Mouse (Mus musculus): ENCODE results near the gene Cep63.

Gene Cep63

DNA sequence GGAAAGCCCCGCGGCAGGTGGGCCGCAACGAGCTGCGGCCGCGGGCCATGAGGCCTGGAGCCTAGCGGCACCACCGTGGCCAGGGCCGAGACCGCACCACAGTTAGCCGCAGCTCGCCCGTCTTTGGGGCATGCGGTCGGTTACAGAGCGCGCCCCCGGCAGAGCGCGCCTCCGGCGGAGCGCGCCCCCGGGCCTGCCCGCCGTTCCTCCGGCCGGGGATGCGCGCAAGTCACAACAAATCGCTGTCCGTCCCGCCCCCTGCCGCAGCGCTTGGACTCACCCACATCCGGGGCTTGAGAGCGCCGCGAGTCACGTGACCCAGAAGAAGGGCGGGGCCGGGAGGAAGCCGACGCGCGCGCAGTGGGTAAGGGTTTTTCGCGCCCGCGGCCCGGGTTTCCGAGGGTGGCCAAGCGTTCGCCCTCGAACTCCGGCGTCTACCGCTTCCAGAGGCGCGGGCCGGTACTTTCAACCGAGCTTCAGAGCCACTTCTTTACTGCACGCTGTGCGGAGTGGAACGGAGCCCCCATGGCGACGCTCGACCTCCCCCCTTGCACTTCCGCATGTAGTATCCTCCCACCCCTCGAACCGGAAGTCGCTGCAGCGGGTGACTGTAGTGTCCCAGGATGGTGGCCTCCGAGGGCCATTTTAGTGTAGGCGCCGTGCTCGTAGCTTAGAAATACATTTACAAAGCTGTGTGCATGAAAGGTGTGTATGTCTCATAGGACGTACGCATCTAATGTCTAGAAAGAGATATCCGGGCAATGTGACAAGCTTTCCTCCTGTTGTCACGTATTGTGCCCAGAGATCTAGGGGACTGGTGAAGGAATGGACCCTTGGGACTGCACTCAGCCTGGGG, at the start of gene Cep63, which contains the start of gene Anapc13:
TSS of gene Cep63 (minus strand) at position 552 of the 856 bp plus-strand sequence.
TSS of gene Anapc13 (plus strand) at position 314 of the 856 bp plus-strand sequence.
- in situ Hi-C loops (cut with MboI, MseI), result loop anchor here (5.0 to 10.0 kb wide), 2 partner anchors 151 to 679 kb away; partner anchors contain the start of genes 1300017J02Rik and Topbp1

DNA sequence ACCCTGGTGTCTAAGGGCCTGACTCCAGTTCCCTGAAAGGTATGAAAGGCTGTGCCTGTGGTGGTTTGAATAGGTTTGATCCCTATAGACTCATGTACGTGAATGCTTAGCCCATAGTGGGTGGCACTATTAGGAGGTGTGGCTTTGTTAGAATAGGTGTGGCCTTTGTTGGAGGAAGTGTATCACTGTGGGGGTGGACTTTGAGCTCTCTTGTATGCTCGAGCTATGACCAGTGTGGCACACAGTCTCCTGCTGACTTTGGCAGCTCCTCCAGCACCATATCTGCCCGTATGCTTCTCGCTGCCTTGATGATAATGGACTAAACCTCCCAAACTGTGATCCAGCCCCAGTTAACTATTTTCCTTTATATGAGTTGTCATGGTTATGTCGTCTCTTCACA, 49.6 kb upstream of the Cep63 start:
- in situ Hi-C loops (cut with MboI, MseI), result no loop called here

DNA sequence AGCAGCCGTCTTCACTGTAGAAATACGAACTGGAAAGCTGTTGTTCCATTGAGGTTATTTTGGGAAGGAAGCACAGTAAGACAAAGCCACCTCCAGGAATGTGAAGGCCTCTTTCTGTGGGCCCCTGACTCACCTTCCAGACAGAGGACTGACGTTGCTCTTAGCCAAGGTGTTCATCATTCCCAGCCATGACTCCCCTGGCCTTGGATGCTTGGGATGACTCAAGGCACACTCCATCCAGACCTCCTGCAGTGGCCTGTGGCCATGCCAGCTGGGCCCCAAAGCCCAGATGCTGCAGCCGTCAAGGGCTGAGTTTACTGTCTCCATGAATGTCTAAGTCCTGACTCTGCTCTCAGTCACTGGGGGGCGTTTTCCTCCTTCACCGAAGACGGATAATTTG, 47.0 kb upstream of the Cep63 start:
- in situ Hi-C loops (cut with MboI, MseI), result no loop called here

DNA sequence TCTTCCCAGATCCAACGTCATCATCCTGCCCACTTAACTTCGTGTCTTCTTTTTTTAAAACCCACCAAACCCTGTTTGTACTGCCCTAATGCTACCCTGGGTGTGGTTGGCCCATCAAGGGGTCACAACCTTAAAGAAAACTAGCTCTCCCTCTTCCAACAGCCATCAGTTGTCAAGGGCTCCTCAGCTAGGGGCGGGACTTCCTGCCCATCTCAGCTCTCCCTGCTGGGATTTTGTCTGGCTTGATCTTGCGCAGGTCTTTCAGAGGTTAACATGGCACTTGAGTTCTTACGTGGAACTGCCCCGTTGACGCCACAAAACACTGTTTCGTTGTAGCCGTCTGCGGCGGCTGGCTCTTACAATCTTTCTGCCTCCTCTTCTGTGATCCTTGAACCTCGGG, 42.6 kb upstream of the Cep63 start:
- in situ Hi-C loops (cut with MboI, MseI), result no loop called here

DNA sequence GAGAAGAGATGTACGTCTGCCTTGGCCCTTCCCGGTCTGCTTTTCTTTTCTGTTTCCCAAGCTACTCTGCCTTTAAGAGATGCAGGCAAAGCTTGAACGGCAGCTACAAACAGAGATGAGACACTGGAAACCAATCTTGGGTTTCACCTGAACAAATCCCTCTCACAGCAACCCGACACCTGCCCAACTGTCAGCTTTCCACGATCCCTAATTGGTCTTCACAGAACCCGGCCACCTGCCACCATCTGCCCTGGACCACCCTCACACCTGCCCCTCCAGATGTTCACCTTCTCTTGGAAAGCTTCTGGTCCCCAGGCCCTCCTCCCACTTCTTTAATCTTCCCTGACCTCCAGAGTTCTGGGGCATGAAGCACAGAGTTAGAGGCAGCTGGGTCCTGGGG, 41.8 kb upstream of the Cep63 start:
- in situ Hi-C loops (cut with MboI, MseI), result no loop called here

DNA sequence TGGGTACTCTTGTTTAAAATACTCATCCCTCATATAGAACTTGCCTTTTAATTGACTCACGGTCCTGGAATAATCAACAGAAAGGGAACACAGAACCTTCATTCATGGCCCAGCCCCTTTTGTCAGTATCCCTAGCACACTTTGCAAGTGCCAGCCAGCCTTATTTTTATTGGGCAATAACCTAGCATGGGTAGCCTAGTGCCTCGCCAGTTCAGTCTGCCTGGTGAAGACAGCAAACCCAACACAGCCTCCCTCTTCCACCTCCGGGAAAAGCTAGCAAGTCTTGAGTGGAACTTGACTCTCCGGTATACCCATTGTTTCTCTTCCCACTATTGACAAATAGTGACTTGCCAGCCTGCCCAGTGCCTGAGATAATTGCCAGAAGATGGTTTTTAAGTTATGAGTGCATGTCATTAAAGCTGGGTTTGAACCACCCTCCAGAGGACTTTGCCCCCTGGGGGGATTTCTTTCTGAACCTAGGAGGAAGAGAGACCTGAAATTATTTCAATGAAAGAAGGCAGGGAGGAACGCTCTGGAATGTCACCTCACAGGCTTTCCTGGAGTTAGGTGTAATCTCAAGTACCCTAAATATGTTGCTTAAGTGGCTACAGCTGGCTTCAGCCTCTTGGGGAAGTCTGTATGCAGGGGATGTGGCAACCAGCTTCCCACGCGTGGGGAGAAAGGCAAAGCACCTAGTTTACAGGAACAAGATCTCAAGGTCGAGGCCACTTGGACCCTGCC, 30.2 kb upstream of the Cep63 start:
- in situ Hi-C loops (cut with MboI, MseI), result loop anchor here (5.0 kb wide), 1 partner anchor 76 kb away; no protein-coding TSS in a partner anchor

DNA sequence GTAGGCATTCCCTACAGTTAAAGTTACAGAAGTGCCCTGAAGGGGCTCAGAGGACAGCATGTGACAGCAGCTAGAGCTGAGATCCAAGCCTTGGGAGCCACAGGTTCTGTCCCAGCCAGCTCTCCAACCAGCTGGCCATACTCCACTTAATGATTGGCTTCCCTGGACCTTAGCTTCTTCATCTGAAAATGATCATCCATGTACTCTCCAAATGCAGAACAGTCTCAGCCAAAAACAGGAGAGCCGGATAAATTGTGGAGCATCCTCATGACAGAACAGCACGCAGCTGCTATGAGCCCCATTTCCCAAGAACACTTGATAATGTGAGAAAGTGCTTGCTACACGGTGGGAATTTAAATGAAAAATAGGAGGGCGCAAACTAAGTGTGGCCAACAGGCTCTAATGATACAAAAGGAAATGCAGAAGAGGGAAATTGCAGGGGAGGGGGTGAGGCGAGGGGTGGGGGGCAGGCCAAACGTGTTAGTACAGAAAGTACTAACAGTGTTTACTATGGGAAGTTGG, 24.9 kb upstream of the Cep63 start:
- in situ Hi-C loops (cut with MboI, MseI), result no loop called here

DNA sequence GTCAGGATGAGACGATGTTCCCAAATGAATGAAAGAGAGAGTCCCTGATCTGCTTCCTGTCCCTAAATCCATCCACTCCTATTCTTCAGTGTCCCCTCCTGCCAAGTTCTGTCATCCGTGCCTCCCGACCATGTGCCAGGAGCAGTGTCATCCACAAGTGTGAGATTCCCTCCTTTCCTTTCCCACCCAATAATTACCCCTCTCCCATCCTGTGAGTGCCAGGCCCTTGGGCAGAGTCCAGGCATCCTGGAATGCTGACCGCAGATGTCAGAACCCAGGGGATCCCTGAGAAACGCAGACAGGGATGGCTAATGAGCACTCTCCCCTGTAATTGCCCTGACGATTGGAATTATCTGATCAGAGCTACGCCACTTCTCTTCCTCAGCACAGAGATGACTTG, 24.3 kb upstream of the Cep63 start:
- in situ Hi-C loops (cut with MboI, MseI), result no loop called here

DNA sequence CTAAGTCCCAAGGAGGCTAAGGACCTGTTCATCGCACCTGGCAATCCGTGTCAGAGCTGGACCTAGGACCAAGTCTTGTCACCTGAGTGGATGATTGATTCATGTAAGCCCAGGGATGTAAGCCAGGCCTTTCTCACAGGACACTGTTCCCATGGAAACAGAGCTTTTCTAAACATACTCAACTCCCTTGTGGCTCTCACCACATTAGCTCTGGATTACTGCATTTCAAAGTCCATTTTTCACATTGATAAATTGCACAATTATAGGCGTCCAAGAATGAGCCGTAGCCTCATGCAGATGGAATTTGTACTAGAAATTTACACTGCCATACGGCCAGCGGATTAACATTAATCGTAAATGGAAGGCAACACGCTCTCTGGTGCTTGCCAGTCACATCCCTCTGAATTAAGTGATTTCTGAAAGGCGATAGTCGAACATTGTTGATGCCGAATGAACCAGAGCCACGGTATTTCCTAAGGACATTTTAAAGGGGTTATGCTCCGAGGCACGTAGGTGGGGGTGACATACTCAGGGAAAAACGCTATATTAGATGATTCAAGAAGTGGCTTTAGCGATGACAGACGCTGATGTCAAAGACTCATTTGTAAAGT, 23.7 kb upstream of the Cep63 start:
- in situ Hi-C loops (cut with MboI, MseI), result no loop called here

DNA sequence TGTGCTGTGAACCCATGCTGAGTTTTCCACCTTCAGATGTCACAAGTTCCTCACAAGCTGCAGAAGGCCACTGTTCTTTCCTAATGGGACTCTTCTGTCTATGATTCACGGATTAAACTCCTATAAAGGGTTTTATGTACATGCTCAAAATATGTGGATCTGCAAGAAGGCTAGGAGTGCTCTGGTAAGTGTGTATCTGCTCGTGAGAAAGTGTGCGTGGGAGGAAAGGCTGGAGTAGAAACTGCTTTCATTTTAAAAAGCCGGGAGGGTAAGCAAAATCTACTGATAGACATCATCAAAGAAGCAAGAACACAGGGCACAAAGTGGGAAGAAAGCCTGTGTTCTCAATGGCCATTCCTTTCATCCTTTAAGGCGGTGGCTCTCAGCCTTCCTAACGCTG, 20.7 kb upstream of the Cep63 start:
- in situ Hi-C loops (cut with MboI, MseI), result no loop called here

DNA sequence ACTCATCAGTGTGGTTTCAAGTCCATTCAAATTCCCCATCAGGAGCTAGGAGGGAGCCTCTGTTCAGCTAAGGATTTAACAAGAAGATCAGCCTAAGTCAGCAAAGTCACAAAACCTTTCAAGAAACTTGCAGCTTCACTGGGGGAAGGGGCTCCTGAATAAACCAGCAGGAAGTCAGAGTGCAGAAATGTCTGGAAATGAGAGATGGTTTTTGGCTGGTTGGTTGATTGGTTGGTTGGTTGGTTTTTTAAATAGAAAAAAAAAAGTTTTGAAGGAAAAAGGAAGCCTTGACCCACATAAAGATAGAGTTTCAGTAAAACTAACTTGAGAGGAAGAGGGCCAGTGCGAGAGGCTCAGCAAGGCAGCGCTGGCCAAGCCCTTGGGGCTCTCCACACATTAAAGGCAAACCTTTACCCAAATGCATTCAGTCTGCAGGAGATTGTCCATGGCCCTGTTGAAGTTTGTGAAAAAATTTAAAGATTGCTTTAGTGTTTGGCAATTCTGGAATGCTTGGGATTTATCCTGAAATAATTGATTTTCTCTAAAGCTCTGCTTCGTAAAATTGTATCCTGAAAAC, 18.9 kb upstream of the Cep63 start:
- in situ Hi-C loops (cut with MboI, MseI), result no loop called here

DNA sequence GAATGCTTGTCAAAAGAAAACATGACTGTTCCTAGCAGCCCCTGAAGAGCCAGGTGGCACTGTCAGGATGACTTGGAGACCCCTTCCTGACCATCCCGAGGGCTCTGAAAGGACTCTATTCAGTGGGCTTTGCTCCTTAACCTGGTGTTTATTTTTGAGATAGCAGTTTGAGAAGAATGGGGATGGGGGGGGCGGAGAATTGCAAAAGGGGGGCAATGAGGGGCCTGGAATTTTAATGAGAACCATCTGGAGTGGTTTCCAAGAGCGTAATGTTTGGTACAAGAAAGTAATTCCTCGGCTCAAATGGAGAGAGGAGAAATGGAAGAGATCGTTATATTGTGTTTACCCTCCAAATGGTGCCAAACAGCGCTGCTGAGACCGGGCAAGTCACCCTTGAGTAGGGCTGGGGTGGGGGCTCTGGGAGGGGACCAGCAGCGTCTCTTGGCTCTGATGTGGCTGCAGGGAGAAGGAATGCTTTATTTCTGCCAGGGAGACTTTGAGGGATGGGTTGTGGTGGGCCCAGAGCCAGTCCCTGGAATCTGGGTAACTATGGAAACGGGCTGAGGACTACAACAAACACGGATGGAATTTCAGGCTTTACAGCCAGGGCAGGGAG, 17.3 kb upstream of the Cep63 start:
- in situ Hi-C loops (cut with MboI, MseI), result no loop called here

DNA sequence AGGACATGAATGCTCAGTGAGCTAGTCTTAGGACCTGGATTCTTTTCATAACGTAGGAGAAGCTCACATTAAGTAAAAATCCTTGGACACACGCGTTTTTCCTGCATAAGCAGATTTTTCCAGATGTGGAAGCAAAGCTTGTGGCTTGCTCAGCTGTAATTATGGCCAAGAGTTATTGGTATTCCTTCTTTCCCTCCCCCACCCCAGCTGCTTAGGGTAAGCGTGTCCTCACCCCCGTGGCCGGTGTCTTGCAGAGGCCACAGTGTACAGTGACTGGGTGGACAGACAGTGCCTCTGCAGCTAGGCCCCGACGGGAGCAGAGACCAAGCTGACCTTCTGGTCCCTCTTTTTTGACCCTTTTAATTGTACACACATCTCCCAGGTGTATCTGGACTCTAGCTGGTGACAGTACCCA, 16.7 kb upstream of the Cep63 start:
- in situ Hi-C loops (cut with MboI, MseI), result no loop called here

DNA sequence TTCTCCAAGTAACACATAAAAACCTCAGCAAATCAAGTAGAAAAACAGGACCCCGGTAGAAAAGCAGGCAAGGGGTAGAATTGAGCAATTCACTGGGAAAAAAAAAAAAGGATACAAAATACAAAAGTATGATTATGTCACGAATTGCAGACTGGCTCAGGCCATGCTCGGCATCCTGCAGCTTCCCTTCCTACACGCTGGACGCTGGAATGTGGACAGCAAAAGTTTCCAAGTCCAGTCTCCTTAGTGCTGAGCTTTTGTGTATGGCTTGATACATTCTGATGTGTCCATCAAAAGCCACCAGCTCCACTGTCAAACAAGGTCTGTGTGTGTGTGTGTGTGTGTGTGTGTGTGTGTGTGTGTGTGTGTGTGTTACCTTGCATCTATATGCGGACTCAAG, 15.2 kb upstream of the Cep63 start:
- in situ Hi-C loops (cut with MboI, MseI), result no loop called here

DNA sequence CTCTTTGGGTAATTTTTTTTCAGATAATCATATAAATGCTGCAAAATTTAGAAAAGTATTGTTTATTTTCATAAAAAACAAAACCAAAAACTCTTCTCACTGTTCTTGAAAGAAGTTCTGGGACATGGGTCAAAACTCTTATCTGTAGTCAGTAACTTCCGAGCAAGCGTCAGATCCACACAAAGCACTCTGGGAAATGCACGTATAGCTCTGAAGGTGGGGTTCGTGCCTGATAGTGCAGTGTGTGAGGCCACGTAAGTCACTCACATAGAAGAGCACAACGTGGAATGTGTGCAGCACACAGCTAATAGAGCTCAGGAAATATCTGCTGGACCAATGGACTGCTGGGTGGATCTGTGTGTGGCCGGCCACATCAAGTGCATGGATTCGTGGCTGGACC, 13.2 kb upstream of the Cep63 start:
- in situ Hi-C loops (cut with MboI, MseI), result loop anchor here (5.0 kb wide), 1 partner anchor 238 kb away; no protein-coding TSS in a partner anchor

DNA sequence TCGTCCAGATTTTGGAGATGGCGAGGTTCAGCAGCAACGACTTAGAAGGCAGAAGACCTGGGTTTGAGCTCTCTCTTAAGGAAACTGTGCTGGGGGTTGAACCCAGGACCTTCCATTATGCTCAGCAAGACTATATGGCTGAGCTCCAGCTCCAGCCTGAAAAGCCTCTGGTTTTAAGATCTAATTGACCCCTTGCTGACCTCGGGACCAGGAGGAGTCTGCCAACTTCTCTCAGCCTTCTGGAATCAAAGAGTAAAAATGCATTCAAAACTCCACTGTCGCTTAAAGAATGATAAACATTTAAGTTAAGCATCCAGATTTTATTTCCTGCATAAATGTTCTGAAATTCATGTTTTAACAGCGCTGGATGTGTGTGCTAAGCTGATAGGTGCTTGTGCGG, 12.6 kb upstream of the Cep63 start:
- in situ Hi-C loops (cut with MboI, MseI), result loop anchor here (5.0 kb wide), 1 partner anchor 238 kb away; no protein-coding TSS in a partner anchor

DNA sequence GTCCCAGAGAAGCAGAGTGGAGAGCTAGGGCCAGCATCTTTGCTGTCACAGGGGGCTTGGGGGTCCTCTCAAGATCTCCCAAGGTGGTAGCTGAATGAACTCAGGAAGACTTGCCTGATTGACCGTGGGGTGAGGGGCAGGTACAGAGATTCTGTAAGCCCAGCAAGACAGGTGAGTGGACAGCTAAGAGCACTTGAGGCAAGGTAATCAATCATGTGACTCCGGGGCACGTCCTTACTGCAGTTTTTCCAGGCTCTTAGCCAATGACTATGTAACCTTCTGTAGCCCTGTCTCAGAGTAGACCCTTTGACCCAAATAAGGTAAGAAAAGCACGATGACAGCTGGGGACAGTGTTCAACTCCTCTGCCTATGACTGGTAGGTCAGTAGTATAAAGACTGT, 10.8 kb upstream of the Cep63 start:
- in situ Hi-C loops (cut with MboI, MseI), result loop anchor here (5.0 kb wide), 1 partner anchor 240 kb away; no protein-coding TSS in a partner anchor

DNA sequence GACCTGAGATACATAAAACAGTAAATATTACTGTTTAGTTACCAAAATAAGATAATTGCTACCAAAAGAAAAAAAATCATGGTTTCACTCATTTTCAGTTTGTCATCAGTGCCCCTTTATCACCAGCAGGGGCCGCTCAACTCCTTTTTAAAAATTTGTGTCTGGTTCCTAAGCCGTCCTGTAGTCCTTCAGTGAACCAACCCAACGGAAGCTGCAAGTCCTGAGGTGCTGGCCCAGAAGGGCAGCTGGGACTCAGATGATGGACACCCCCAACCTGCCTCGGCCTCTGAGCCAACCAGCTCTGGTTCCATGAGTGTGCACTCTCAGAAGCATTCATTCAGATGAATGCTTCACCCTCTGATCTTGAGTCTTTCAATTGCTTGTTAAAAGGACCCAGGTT, 10.2 kb upstream of the Cep63 start:
- in situ Hi-C loops (cut with MboI, MseI), result loop anchor here (5.0 kb wide), 1 partner anchor 241 kb away; no protein-coding TSS in a partner anchor

DNA sequence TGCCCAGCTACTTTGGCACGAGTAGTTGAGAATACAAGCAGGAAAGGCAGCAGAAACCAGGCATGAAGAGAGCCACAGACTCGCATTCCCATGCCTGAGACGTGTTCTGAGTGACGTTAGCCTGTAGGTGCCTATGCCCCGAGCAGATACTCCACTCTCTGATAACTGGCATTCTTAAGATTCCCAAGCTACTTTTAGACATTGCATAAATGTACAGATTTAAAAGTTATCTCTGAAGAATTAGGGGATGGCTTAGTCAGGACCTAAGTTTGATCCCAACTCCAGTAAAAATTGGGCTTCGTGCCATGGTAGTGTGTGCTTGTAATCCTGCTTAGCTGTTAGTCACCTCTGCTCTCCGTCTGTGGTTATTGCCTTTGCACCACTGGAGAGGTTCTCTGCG, 8.1 kb upstream of the Cep63 start:
- in situ Hi-C loops (cut with MboI, MseI), result no loop called here

DNA sequence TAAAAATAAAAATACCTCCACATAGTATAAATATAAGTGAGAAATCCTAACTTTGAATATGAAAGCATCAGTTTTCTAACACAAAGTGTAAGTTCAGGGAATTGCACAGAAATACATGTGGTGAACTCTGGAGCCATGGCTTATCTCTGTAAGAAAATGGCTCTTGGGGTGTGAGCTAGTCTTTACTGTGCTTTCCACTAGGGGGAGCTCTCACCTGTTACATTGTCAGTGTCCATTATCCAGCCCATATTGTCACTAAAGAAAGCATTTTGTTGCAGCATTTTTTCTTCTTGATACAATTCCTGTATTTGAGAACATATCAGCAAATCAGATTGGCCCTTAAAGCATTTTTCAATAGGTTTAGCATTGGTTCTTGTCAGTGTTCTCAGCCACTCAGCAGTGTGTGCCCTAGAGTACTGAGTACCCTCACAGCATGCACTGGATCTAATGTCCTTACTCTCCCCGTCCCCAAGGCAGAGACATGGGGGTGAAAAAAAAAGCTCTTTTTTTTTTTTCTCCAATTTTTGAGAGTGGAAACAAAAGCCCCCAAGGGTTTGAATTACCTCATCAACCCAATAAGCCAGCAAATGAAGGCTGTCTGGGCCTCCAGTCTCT, 6.7 kb upstream of the Cep63 start:
- in situ Hi-C loops (cut with MboI, MseI), result no loop called here

DNA sequence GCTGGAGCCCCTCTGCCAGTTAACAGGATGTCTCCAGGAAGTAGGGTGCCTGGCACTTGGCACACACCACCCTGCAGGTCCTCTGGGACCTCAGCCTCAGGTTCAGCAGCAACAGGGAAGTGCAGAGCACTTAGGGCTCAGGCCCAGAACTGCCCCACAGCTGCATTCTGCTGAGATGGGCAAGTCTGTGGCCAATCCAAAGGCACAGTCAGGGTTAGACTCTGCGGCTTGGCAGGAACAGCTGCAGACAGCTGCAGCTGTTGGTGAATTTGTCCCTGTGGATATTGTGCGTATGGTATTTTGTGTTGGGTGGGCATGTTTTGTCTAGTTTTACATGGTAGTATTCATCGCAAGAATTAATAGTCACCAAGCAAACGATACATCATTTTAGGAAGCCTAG, 5.8 kb upstream of the Cep63 start:
- in situ Hi-C loops (cut with MboI, MseI), result no loop called here

All from regulatory T cell (primary cell).